Mouse (Mus musculus) kidney, adult 2 months (tissue): ENCODE measurements around the gene Klf8. TPM values are rescaled to one million over a fixed set of nuclear protein-coding genes. Genes with fewer than 3 reads are reported as not detected.
"Not testable (repeated sequence)": the region's sequence is repeated elsewhere in the genome, so short reads cannot be mapped to it uniquely, and the experiment has no call there.

Experiments
- DNase-seq: peaks from one replicate; pipeline ENCODE4 v3.0.0; 2021
- H3K27ac ChIP-seq: fragments of 200-500 bp; 2 replicates; pipeline ENCODE4 v1.5.1; 2012; ENCODE audit warnings: low read depth, low read length, control low read depth, inconsistent platforms; ENCODE audit not compliant: insufficient read depth
- H3K27me3 ChIP-seq: fragments of 200-500 bp; replicated peaks from 2 replicates; pipeline ENCODE4 v1.6.1; 2012; ENCODE audit warnings: mild to moderate bottlenecking, moderate library complexity, low read length, inconsistent platforms; ENCODE audit not compliant: control insufficient read depth, insufficient read depth
- H3K36me3 ChIP-seq: fragments of 200-500 bp; 2 replicates; pipeline ENCODE4 v1.6.1; 2012; ENCODE audit warnings: mild to moderate bottlenecking, moderate library complexity, low read length, inconsistent platforms; ENCODE audit not compliant: control insufficient read depth, insufficient read depth
- H3K4me1 ChIP-seq: fragments of 200-500 bp; 2 replicates; pipeline ENCODE4 v1.6.1; 2011; ENCODE audit warnings: low read length; ENCODE audit not compliant: control insufficient read depth, insufficient read depth
- H3K4me3 ChIP-seq: fragments of 200-500 bp; 2 replicates; pipeline ENCODE4 v1.5.1; 2011; ENCODE audit warnings: mild to moderate bottlenecking, low read depth, low read length, control low read depth; ENCODE audit not compliant: insufficient read depth
- CTCF ChIP-seq: fragments of 200-500 bp; conservative IDR thresholded peaks from 2 replicates; pipeline ENCODE4 v1.5.1; 2011; ENCODE audit warnings: low read depth, mild to moderate bottlenecking, control low read depth, low read length, moderate library complexity, mixed read lengths; ENCODE audit not compliant: insufficient read depth, insufficient read length
- POLR2A ChIP-seq: fragments of 200-500 bp; IDR thresholded peaks from one replicate; pipeline ENCODE4 v1.6.1; 2011; ENCODE audit warnings: low read depth, low read length, control low read depth
- WGBS: fragments of 180-500 bp; shearing (Covaris S2); methylation state at CpG from one replicate; pipeline ENCODE4 v1.1.7; 2018; 5-methylcytosine and 5-hydroxymethylcytosine counted together
- polyA plus RNA-seq: library from polyadenylated mRNA; depleted of rRNA; stranded (reverse); fragments of >200 nt; gene quantifications from 2 replicates; pipeline ENCODE4 v1.2.3, GENCODE M21; 2012; rRNA removed

The Klf8 gene
- 0.33 and 0.35 TPM in 2 replicates for polyA plus RNA-seq

- whole genome bisulfite sequencing = 7% methylated on average over 17 of the region's 17 CpGs
- no peak for TF ChIP-seq CTCF
- no peaks in the 10 kb centered on the region for H3K36me3 ChIP-seq
- peak within 1 kb of the TSS; percentile 68 for H3K4me3 ChIP-seq
- no peak for DNase-seq
- no peaks in the 10 kb centered on the region for H3K27me3 ChIP-seq
- H3K27ac ChIP-seq = no peak within 1 kb of the TSS
- H3K4me1 ChIP-seq = no peaks in the 10 kb centered on the region
These were observed at the start of gene Klf8 for GRCm38 (mm10) chrX:153237304-153237919. TSS of gene Klf8 (plus strand) at chrX:153237466.

GRCm38 (mm10) chrX:153199185-153199584 lies 38.1 kb upstream of the Klf8 start:
- DNase-seq = peak; percentile 3
- TF ChIP-seq CTCF = peak; percentile 33; the same call in 1 of the 2 replicates
- 74% methylated on average over 2 of the region's 2 CpGs for WGBS

GRCm38 (mm10) chrX:153211101-153211500 lies 26.2 kb upstream of the Klf8 start:
- no peak for TF ChIP-seq POLR2A
- no peak for TF ChIP-seq CTCF
- H3K4me3 ChIP-seq = no peak overlapping the region
- H3K4me1 ChIP-seq = no peaks in the 10 kb centered on the region
- 28% methylated on average over 1 of the region's 1 CpGs for WGBS
- DNase-seq = no peak
- H3K36me3 ChIP-seq = no peaks in the 10 kb centered on the region
- H3K27me3 ChIP-seq = no peaks in the 10 kb centered on the region
- H3K27ac ChIP-seq = no peak overlapping the region

More at GRCm38 (mm10) chrX:153199185-153199584, 38.1 kb upstream of the Klf8 start:
- not testable (repeated sequence) for H3K27me3 ChIP-seq, H3K4me3 ChIP-seq, H3K36me3 ChIP-seq, H3K4me1 ChIP-seq, H3K27ac ChIP-seq

GRCm38 (mm10) chrX:153231240-153231639 lies 6.0 kb upstream of the Klf8 start:
- WGBS = 42% methylated on average over 2 of the region's 2 CpGs
- TF ChIP-seq POLR2A = no peak
- no peak for TF ChIP-seq CTCF

GRCm38 (mm10) chrX:153233255-153233654 lies 4.0 kb upstream of the Klf8 start:
- H3K36me3 ChIP-seq = no peaks in the 10 kb centered on the region
- TF ChIP-seq CTCF (no peak), POLR2A (no peak)
- no peak overlapping the region for H3K4me3 ChIP-seq
- H3K27ac ChIP-seq = no peak overlapping the region
- DNase-seq = no peak
- no peaks in the 10 kb centered on the region for H3K4me1 ChIP-seq
- 33% methylated on average over 9 of the region's 10 CpGs for WGBS
- H3K27me3 ChIP-seq = no peaks in the 10 kb centered on the region

More at GRCm38 (mm10) chrX:153231240-153231639, 6.0 kb upstream of the Klf8 start:
- Histone ChIP-seq H3K27ac (no peak overlapping the region), H3K27me3 (no peaks in the 10 kb centered on the region), H3K4me1 (no peaks in the 10 kb centered on the region), H3K4me3 (no peak overlapping the region), H3K36me3 (no peaks in the 10 kb centered on the region)
- no peak for DNase-seq

GRCm38 (mm10) chrX:153237920-153238504 lies 746 bp downstream of the Klf8 start:
- peak; percentile 2 for DNase-seq
- Histone ChIP-seq H3K27me3 (no peaks in the 10 kb centered on the region), H3K36me3 (no peaks in the 10 kb centered on the region), H3K27ac (no peak overlapping the region), H3K4me3 (peak overlapping the region; percentile 68), H3K4me1 (no peaks in the 10 kb centered on the region)
- TF ChIP-seq CTCF (no peak), POLR2A (no peak)
- under 1% methylated on average over 23 of the region's 23 CpGs for WGBS

- WGBS = 87% methylated on average over 1 of the region's 1 CpGs
- no peak for DNase-seq
- Histone ChIP-seq H3K4me3 (no peak overlapping the region), H3K4me1 (no peaks in the 10 kb centered on the region), H3K27ac (no peak overlapping the region), H3K36me3 (no peaks in the 10 kb centered on the region), H3K27me3 (no peaks in the 10 kb centered on the region)
- TF ChIP-seq CTCF (no peak), POLR2A (no peak)
These were observed 17.0 kb downstream of the Klf8 start for GRCm38 (mm10) chrX:153254256-153254655.
